In the genomic region with DNA sequence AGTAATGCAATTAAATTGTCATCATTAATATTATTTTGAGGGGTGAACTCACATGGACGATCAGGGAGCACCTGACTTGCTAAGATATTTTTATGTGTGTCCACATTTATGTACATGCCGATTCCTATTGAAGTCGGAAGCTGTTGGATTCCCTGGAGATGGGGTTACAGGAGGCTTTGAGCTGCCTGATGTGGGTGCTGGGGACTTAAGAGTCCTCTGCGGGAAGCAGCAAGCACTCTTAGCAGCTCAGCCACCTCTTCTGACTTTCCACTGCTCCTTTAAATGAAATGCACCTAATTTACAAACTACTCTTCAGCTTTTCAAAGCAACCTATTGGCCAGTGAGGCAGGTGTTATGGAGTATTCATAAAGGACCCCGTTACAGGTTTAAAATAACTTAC, we compare ENCODE assay signal across 9 mouse cellular contexts. TPM values are rescaled to one million over a fixed set of nuclear protein-coding genes. Genes with fewer than 3 reads are reported as not detected.
A peak's percentile ranks its signal among the peaks of the same experiment; 100 is the strongest.
DNase-seq lines count a peak whose midpoint lies in the region; ATAC-seq and TF ChIP-seq lines count a peak whose summit lies in the region.
"Had no signal": no experiment of that assay in that cellular context is flagged by ENCODE, and none has a peak within 500 bp of the region (broad histone marks: within the 10 kb centered on the region; RNA-seq: fewer than 3 reads in every experiment).

No protein-coding gene starts in this region.

- no peak overlapping the region for H3K27ac ChIP-seq in hindbrain, embryonic 15.5 days (replicated peaks)
- no peak overlapping the region for H3K27ac ChIP-seq in hindbrain, embryonic 11.5 days (ENCODE audit: low read depth, low read length)
- H3K27ac ChIP-seq in lung, postnatal 0 days (ENCODE audit: low read length), result no peak overlapping the region
- H3K27ac ChIP-seq in limb, embryonic 13.5 days, result no peak overlapping the region
- H3K27ac ChIP-seq in stomach, embryonic 14.5 days (ENCODE audit: low read length), result no peak overlapping the region

- H3K36me3 ChIP-seq in hindbrain, embryonic 15.5 days, result no peaks in the 10 kb centered on the region
- H3K36me3 ChIP-seq in hindbrain, embryonic 11.5 days (ENCODE audit: control insufficient read depth, insufficient read depth, low read length), result no peaks in the 10 kb centered on the region
- no peaks in the 10 kb centered on the region for H3K36me3 ChIP-seq in lung, postnatal 0 days (ENCODE audit: insufficient read depth, low read length)
- H3K36me3 ChIP-seq in limb, embryonic 13.5 days, result no peaks in the 10 kb centered on the region
- H3K36me3 ChIP-seq in stomach, embryonic 14.5 days (ENCODE audit: control insufficient read depth, insufficient read depth, low read length), result peaks cover under 1% of the 10 kb centered on the region; the same call in 1 of the 2 replicates

- H3K27me3 ChIP-seq in hindbrain, embryonic 15.5 days, result no peaks in the 10 kb centered on the region
- no peaks in the 10 kb centered on the region for H3K27me3 ChIP-seq in hindbrain, embryonic 11.5 days (ENCODE audit: control insufficient read depth, insufficient read depth, low read length)
- H3K27me3 ChIP-seq in lung, postnatal 0 days (replicated peaks; ENCODE audit: insufficient read depth, low read length), result no peaks in the 10 kb centered on the region
- H3K27me3 ChIP-seq in limb, embryonic 13.5 days, result no peaks in the 10 kb centered on the region
- no peaks in the 10 kb centered on the region for H3K27me3 ChIP-seq in stomach, embryonic 14.5 days (ENCODE audit: control insufficient read depth, insufficient read depth, low read length)

- no peak overlapping the region for H3K4me3 ChIP-seq in hindbrain, embryonic 15.5 days
- no peak overlapping the region for H3K4me3 ChIP-seq in hindbrain, embryonic 11.5 days (ENCODE audit: low read depth, low read length)
- H3K4me3 ChIP-seq in lung, postnatal 0 days (ENCODE audit: low read depth, low read length), result peak overlapping the region; percentile 28; the same call in 1 of the 2 replicates
- no peak overlapping the region for H3K4me3 ChIP-seq in limb, embryonic 13.5 days
- no peak overlapping the region for H3K4me3 ChIP-seq in stomach, embryonic 14.5 days (ENCODE audit: low read depth, low read length)

- H3K9ac ChIP-seq in hindbrain, embryonic 15.5 days, result no peak overlapping the region
- H3K9ac ChIP-seq in hindbrain, embryonic 11.5 days (ENCODE audit: low read depth, low read length), result no peak overlapping the region
- no peak overlapping the region for H3K9ac ChIP-seq in lung, postnatal 0 days (replicated peaks; ENCODE audit: low read depth)
- H3K9ac ChIP-seq in limb, embryonic 13.5 days, result no peak overlapping the region
- H3K9ac ChIP-seq in stomach, embryonic 14.5 days (replicated peaks; ENCODE audit: low read depth, low read length), result no peak overlapping the region

- ATAC-seq in hindbrain, embryonic 15.5 days (ENCODE audit: low FRiP score, low read depth), result no peak
- no peak for ATAC-seq in hindbrain, embryonic 11.5 days (ENCODE audit: low FRiP score)
- ATAC-seq in lung, postnatal 0 days, result no peak
- no peak for ATAC-seq in limb, embryonic 13.5 days (ENCODE audit: low FRiP score, low read depth)
- ATAC-seq in stomach, embryonic 14.5 days (ENCODE audit: insufficient number of reproducible peaks, insufficient read depth, low FRiP score, low read depth), result no peak

- TF ChIP-seq EP300 in lung, postnatal 0 days (IDR thresholded peaks at IDR 0.05), result no peak

- no peaks in the 10 kb centered on the region for H3K4me1 ChIP-seq in hindbrain, embryonic 15.5 days (replicated peaks)
- H3K4me1 ChIP-seq in hindbrain, embryonic 11.5 days (replicated peaks; ENCODE audit: control insufficient read depth, insufficient read depth, low read length), result no peaks in the 10 kb centered on the region
- H3K4me1 ChIP-seq in lung, postnatal 0 days (ENCODE audit: insufficient read depth, low read depth, low read length), result no peaks in the 10 kb centered on the region
- H3K4me1 ChIP-seq in limb, embryonic 13.5 days, result no peaks in the 10 kb centered on the region
- H3K4me1 ChIP-seq in stomach, embryonic 14.5 days (ENCODE audit: control insufficient read depth, insufficient read depth, low read length), result no peaks in the 10 kb centered on the region

- 68% methylated on average over 5 of the region's 5 CpGs for whole genome bisulfite sequencing in hindbrain, embryonic 15.5 days
- whole genome bisulfite sequencing in hindbrain, embryonic 11.5 days, result 80% methylated on average over 5 of the region's 5 CpGs
- WGBS in lung, postnatal 0 days, result 41% methylated on average over 5 of the region's 5 CpGs
- WGBS in limb, embryonic 13.5 days, result 60% methylated on average over 5 of the region's 5 CpGs
- 46% methylated on average over 5 of the region's 5 CpGs for WGBS in stomach, embryonic 14.5 days

- no peak for DNase-seq in hindbrain, embryonic 11.5 days (ENCODE audit: low spot score)
- DNase-seq in lung, postnatal 0 days (ENCODE audit: low spot score), result no peak
- DNase-seq in lung, adult 18-20 months, result no peak
- DNase-seq in cerebellum, adult 11-12 months, result no peak
- DNase-seq: cerebellum, adult 18-20 months; lung, adult 2 months had no signal

- H3K4me2 ChIP-seq in hindbrain, embryonic 15.5 days, result peak overlapping the region; percentile 40; the same call in 1 of the 2 replicates
- no peak overlapping the region for H3K4me2 ChIP-seq in hindbrain, embryonic 11.5 days (replicated peaks; ENCODE audit: low read depth, low read length)
- H3K4me2 ChIP-seq in lung, postnatal 0 days (replicated peaks; ENCODE audit: low read depth, low read length), result peak overlapping the region; percentile 48
- peak overlapping the region; percentile 44 for H3K4me2 ChIP-seq in limb, embryonic 13.5 days (replicated peaks)
- H3K4me2 ChIP-seq in stomach, embryonic 14.5 days (replicated peaks; ENCODE audit: low read depth, low read length), result peak overlapping the region; percentile 34; the same call in 1 of the 2 replicates

- no peak for TF ChIP-seq CTCF in lung, postnatal 0 days (IDR thresholded peaks at IDR 0.05)

- no peaks in the 10 kb centered on the region for H3K9me3 ChIP-seq in hindbrain, embryonic 15.5 days
- H3K9me3 ChIP-seq in hindbrain, embryonic 11.5 days (ENCODE audit: control insufficient read depth, low read length), result no peaks in the 10 kb centered on the region
- no peaks in the 10 kb centered on the region for H3K9me3 ChIP-seq in lung, postnatal 0 days (ENCODE audit: low read length)
- no peaks in the 10 kb centered on the region for H3K9me3 ChIP-seq in limb, embryonic 13.5 days
- H3K9me3 ChIP-seq in stomach, embryonic 14.5 days (ENCODE audit: control insufficient read depth, low read depth, low read length), result no peaks in the 10 kb centered on the region

RNA-seq across cellular contexts. Expression of a gene that starts 10.8 kb away (rescaled TPM):
- not detected in 2 replicates for polyA plus RNA-seq in hindbrain, embryonic 15.5 days (2015; fragmentation: Nextera tagmentation; extraction: Ambion mirVana)
- 0.19 and 0.33 TPM in 2 replicates for polyA plus RNA-seq in hindbrain, embryonic 11.5 days (2014; fragmentation: Nextera tagmentation; extraction: Ambion mirVana)
- 0.15 and 0.61 TPM in 2 replicates for polyA plus RNA-seq in lung, postnatal 0 days (2015; fragmentation: Nextera tagmentation; extraction: Ambion mirVana)
- 0.32 and 0.43 TPM in 2 replicates for polyA plus RNA-seq in limb, embryonic 13.5 days (2015; fragmentation: Nextera tagmentation; extraction: Ambion mirVana)
- not detected in 2 replicates for polyA plus RNA-seq in stomach, embryonic 14.5 days (2014; fragmentation: Nextera tagmentation; extraction: Ambion mirVana)
